Mouse (Mus musculus) frontal cortex, postnatal 10 days (tissue): Measurements from ENCODE around the gene Bola2.

Experiments used
- DNase-seq, 2 experiments: peaks; one replicate each; pipeline ENCODE4 v3.0.0; 2022; ENCODE audit warnings: low spot score in 2 of 2, mixed read lengths in 1 of 2

The Bola2 gene

GRCm38 (mm10) chr7:126689021-126689420 lies 6.2 kb upstream of the Bola2 start:
- DNase-seq, result no peak

DNA sequence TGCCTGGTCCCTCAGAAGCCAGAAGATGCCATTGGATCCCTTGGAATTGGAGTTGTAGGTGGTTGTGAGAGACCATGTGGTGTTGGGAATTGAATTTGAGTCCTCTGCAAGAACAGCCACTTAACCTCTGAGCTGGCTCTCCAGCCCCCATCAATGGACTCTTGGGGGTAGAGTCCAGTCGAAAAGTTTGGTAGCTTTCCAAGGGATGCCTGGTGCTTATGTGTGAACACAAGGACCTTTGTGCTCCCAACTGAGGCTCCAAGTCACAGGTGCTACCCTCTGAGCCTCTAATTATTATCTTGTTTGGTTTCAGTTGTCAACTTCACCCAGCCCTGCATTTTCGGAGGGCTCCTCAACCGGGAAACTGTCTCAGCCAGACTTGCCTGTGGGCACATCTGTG lies 4.5 kb upstream of the Bola2 start:
- DNase-seq, result no peak

DNA sequence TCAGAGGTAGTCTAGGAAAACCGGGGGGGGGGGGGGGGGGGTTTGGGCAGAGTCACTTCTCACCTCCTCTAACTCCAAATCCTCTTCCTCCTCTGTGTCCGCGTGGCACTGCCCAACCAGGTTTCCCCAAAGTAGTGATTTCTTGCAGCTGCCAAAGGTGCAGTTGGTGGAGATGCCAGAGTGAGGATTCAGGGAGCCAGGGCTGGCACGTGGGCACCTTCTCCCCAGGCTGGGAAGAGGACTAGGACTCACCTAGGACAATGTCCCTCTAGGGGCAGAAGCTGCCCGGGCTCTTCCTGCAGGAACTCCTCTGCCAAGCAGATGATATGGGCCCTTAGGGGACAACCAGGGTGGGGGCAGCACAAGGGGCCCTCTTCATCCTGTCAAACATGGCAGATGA lies 3.5 kb upstream of the Bola2 start:
- no peak for DNase-seq

GRCm38 (mm10) chr7:126692426-126692825 lies 2.8 kb upstream of the Bola2 start:
- DNase-seq, result no peak

GRCm38 (mm10) chr7:126693256-126693655 lies 1.9 kb upstream of the Bola2 start:
- DNase-seq, result peak; percentile 55 to 68

DNA sequence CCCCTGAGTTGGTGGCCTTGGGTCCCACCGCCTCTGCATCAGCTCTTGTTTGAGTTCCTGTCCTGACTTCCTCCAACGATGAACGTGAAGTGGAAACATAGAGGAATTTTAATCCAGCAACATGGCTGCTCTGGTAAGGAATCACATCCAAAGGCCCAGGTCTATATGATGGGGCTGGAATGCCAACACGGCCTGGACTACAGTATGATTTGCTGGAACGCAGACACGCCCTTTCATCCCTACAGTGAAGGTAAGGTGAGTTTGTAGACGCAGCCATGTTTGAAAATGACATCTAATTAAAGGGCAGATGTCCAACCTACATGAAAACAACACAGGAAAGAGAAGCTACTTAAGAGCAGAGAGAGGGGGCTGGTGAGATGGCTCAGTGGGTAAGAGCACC lies 1.4 kb upstream of the Bola2 start:
- DNase-seq, result no peak

GRCm38 (mm10) chr7:126694441-126695051 lies 655 bp upstream of the Bola2 start:
- DNase-seq, result no peak

DNA sequence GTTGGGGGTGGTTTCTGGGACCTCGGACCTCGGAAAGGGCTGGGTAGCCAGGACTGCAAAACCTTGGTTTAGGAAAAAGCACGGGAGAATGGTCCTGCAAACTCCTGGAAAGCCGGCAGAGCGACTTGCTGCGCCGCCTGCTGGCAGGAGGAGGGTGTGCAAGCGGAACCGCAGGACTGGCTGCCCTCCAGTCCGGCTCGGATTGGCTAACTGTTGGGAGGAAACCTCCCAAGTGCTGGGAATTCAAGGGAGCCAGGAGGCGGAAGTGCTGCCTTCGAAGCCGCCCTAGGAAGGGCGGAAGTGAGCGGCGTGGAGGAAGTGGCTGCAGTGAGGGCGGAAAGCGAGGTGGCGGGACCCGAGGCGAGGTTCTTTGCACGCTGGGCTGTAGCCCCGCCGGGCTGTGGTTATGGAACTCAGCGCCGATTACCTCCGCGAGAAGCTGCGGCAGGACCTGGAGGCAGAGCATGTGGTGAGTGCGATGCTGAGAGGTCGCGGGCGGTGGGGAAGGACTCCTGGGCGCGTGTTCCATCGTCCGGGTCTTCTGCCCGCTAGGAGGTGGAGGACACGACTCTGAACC lies 518 bp downstream of the Bola2 start, which contains the start of gene Slx1b:
Gene Slx1b (minus strand): TSS at position 154 of the 577 bp plus-strand sequence.
- DNase-seq, result peak; percentile 92 to 93

DNA sequence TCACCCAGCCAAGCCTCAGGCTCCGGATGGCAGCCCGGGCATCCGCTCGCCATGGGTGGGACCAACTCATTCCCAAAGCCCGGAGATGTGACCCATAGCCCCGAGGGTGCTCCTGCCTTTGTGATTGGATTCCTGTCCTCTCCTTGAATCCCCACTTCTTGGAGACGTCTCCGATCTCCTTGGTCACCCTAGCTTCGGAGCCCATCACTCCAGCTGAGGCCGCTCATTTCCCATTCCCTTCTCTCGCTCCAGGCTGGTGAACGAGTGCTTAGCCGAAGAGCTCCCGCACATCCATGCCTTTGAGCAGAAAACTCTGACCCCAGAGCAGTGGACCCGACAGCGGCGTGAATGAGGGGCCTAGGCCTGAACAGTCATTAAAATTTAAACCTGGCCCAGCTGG lies 1.1 kb downstream of the Bola2 start:
- DNase-seq, result no peak

GRCm38 (mm10) chr7:126696886-126697285 lies 1.7 kb downstream of the Bola2 start:
- DNase-seq, result no peak

- DNase-seq, result no peak
These were observed 2.6 kb downstream of the Bola2 start for GRCm38 (mm10) chr7:126697838-126698237.

DNA sequence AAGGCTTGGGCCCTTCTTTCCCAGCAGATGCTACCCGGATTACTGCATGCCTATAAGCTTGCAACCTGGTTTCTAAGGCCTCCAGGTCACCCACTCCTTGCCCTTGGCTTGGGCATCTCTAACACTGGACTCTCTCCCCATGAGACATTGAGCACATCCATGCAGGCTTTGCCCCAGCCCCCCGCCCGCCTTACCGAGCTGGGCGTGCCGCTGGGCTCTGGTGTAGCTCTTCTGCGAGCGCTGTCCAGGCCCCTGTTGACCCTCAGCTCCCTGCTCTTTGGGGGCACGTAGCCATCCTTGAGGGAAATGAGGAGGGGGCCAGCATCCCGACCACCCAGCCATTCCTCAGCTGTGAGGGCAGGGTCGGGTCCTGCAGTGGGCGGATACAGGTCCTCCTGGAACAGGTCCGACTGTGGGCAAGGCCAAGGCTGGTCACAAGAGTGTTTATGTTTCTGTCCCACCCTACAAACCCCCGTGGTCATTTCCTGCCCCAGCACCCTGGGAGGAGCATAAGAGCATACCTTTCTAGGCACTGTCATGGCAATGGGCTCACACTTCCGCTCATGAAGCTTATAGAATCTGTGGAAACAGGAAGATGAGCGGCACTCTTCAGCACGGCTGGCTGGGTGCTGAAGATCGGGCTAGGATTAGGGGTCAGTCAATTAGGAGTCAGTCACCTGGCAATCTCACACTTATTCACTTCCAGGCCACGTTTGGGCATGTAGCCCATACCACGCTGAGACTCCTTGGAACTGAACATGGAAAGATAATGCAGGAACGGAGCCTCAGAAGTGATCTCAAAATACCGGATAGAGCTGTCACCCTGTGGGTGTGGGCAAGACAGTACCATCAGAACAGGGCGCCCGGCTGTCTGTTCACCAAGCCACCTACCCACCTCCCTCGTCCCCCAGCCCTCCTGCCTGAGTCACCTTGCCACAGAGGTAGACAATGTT lies 5.1 kb downstream of the Bola2 start:
- DNase-seq, result peak in 1 of 2 experiments; percentile 29

- DNase-seq, result peak; percentile 83 to 90
These were observed 5.9 kb downstream of the Bola2 start for GRCm38 (mm10) chr7:126701070-126701469.

- no peak for DNase-seq
These were observed 6.6 kb downstream of the Bola2 start for GRCm38 (mm10) chr7:126701559-126702357.

GRCm38 (mm10) chr7:126702358-126702757 lies 7.2 kb downstream of the Bola2 start:
- DNase-seq, result peak in 1 of 2 experiments; percentile 36

- DNase-seq, result no peak
These were observed 7.9 kb downstream of the Bola2 start for GRCm38 (mm10) chr7:126702861-126703756.

DNA sequence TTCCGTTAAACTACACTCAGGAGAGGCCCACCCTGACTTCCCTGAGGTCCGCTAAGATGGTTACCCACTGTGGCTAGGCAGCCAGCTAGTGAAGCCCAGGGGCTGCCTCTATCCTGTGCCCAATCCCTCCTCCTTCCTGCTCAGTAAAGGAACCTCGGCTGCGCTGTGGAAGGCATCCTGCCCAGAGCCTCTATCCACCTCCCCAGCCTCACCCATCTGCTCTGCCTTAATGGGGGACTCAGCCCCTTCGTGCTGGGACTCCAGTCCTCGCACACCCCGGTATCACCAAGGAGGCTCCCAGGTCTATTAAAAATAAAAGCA lies 8.5 kb downstream of the Bola2 start:
- DNase-seq, result no peak

DNA sequence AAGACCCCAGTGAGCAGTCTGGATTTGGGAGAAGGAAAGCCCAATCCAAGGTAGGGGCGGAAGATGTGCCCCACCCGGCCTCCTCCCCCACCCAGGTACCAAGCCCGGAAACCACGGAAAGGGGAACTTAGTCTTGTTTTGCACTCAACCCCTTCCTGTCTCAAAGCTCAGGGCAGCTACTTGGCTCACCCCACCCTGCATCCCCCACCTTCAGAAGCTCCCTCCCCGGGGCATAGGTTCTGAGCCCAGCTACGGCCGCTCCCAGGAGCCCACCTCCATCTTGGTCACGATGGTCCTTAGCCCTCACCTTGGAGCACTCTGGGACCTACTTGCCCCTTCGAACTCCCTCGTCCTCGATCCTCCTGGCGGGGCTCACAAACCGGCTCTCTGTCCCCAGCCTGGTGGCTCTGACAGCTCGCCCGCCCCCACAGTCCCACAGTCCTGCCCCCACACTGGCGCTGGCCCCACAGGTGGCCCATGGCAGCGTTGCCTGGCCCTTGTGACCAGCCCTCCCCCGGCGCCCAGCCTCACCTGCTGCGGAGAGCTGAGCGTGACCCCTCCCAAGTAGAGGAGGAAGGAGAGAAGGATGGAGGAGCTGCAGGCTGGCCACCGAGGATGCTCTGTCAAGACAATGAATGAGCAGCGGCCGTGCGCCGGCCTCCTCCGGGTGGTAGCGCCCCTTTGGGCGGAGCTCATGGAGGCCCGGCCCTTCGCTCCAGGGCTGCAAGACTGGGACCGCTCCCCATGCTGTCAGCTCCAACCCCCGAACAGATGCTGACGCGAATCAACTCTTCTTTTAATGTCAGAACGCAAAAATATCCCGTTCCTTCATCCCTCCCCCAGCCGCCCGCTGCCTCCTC lies 9.2 kb downstream of the Bola2 start:
- DNase-seq, result peak; percentile 88 to 89

GRCm38 (mm10) chr7:126707442-126708174 lies 12.4 kb downstream of the Bola2 start, which contains the start of gene Coro1a:
TSS of gene Coro1a (minus strand) at chr7:126707787.
- no peak for DNase-seq
